ENCODE assay signal across 16 mouse cellular contexts in the genomic region with DNA sequence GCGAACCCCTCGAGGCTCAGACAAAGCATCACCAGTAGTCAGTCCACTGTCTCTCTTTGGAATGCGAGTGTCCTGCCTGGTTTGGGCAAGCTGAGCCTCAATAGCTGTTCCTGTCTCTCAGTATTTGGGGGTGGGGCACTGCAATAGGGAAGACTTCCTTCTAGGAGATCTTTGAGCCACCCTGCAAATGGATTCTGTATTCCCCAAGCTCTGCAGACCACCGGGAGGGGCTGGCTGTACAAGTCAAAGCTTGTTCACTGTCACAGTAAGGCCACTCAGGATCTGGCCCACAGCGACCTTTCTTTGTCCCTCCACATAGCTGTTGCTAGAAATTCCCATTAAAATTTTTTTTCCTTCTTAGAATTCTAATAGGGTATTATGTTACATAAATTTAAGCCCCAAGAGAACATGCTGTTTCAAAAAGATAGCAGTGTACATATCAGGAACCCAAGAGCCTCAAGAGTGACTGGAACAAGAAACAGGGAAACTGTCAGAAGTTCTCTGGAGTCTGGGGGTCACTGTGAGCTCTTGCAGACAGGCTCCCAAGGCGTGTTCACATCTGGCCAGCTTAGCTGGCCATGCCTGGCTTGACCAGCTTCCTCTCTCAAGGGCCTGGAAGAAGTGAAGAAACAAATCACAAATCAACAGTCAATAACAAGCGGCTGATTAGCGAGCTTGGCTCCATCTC. TPM values are rescaled to one million over a fixed set of nuclear protein-coding genes. Genes with fewer than 3 reads are reported as not detected.
DNase-seq lines count a peak whose midpoint lies in the region; ATAC-seq and TF ChIP-seq lines count a peak whose summit lies in the region.
"Had no signal": no experiment of that assay in that cellular context is flagged by ENCODE, and none has a peak within 500 bp of the region (broad histone marks: within the 10 kb centered on the region; RNA-seq: fewer than 3 reads in every experiment).

No protein-coding gene starts in this region.

- peak; percentile 91 for TF ChIP-seq EP300 in heart, postnatal 0 days (IDR thresholded peaks at IDR 0.05; ENCODE audit: low read depth)

- TF ChIP-seq CTCF in hindbrain, postnatal 0 days (IDR thresholded peaks at IDR 0.05; ENCODE audit: low read depth), result no peak
- no peak for TF ChIP-seq CTCF in heart, postnatal 0 days (IDR thresholded peaks at IDR 0.05; ENCODE audit: low read depth)

- H3K4me2 ChIP-seq in hindbrain, postnatal 0 days (ENCODE audit: low read depth, low read length), result no peak overlapping the region
- no peak overlapping the region for H3K4me2 ChIP-seq in midbrain, embryonic 16.5 days (ENCODE audit: low read length)
- H3K4me2 ChIP-seq in heart, postnatal 0 days (ENCODE audit: low read depth, low read length), result no peak overlapping the region
- no peak overlapping the region for H3K4me2 ChIP-seq in stomach, embryonic 16.5 days (ENCODE audit: low read depth, low read length)

- no peaks in the 10 kb centered on the region for H3K36me3 ChIP-seq in hindbrain, embryonic 10.5 days
- H3K36me3 ChIP-seq in hindbrain, postnatal 0 days (ENCODE audit: insufficient read depth, low read length), result no peaks in the 10 kb centered on the region
- H3K36me3 ChIP-seq in midbrain, embryonic 10.5 days, result no peaks in the 10 kb centered on the region
- H3K36me3 ChIP-seq in midbrain, embryonic 16.5 days (ENCODE audit: control insufficient read depth, insufficient read depth, low read length), result no peaks in the 10 kb centered on the region
- H3K36me3 ChIP-seq in heart, postnatal 0 days (replicated peaks; ENCODE audit: control insufficient read depth, insufficient read depth, low read length), result no peaks in the 10 kb centered on the region
- no peaks in the 10 kb centered on the region for H3K36me3 ChIP-seq in stomach, embryonic 16.5 days (ENCODE audit: control insufficient read depth, insufficient read depth, low read length)

- H3K4me3 ChIP-seq in hindbrain, embryonic 10.5 days, result no peak overlapping the region
- H3K4me3 ChIP-seq in hindbrain, postnatal 0 days (ENCODE audit: low read length), result no peak overlapping the region
- H3K4me3 ChIP-seq in midbrain, embryonic 10.5 days, result no peak overlapping the region
- H3K4me3 ChIP-seq in midbrain, embryonic 16.5 days (ENCODE audit: low read depth, low read length), result no peak overlapping the region
- H3K4me3 ChIP-seq in heart, postnatal 0 days (ENCODE audit: low read depth, low read length), result no peak overlapping the region
- no peak overlapping the region for H3K4me3 ChIP-seq in stomach, embryonic 16.5 days (replicated peaks; ENCODE audit: low read length)
- H3K4me3 ChIP-seq: erythroblast, embryonic 14.5 days had no signal

- WGBS in hindbrain, embryonic 10.5 days, result 75% methylated on average over 8 of the region's 8 CpGs
- WGBS in hindbrain, postnatal 0 days, result 73% methylated on average over 8 of the region's 8 CpGs
- WGBS in midbrain, embryonic 10.5 days, result 72% methylated on average over 8 of the region's 8 CpGs
- WGBS in midbrain, embryonic 16.5 days, result 76% methylated on average over 8 of the region's 8 CpGs
- WGBS in heart, postnatal 0 days, result 36% methylated on average over 8 of the region's 8 CpGs
- WGBS in stomach, embryonic 16.5 days, result 61% methylated on average over 8 of the region's 8 CpGs

- DNase-seq in hindbrain, embryonic 10.5 days (ENCODE audit: low spot score), result no peak
- DNase-seq in hindbrain, postnatal 0 days (ENCODE audit: low spot score), result no peak
- DNase-seq in midbrain, embryonic 10.5 days (ENCODE audit: low spot score), result no peak
- DNase-seq in heart, postnatal 0 days (ENCODE audit: low spot score), result peak; percentile 68
- DNase-seq in ovary, postnatal 36 days (ENCODE audit: low spot score), result no peak
- DNase-seq: adrenal gland, postnatal 25 days; cerebellum, adult 9-10 months; gastrocnemius, postnatal 10 days; kidney, adult 9 months; right cerebral cortex, adult 18-20 months had no signal

- no peak for ATAC-seq in hindbrain, postnatal 0 days
- no peak for ATAC-seq in midbrain, embryonic 16.5 days
- peak; percentile 34; the same call in 1 of the 2 replicates for ATAC-seq in heart, postnatal 0 days (ENCODE audit: insufficient read depth, low read depth)
- ATAC-seq in stomach, embryonic 16.5 days (ENCODE audit: insufficient read depth, low FRiP score), result no peak
- ATAC-seq in cerebellum, adult (ENCODE audit: insufficient number of reproducible peaks, low FRiP score, low TSS enrichment), result no peak

- H3K4me1 ChIP-seq in hindbrain, embryonic 10.5 days (replicated peaks), result peaks cover 31% of the 10 kb centered on the region
- 0 out of 2 replicates have a peak, but pooled peaks cover 8% of the 10 kb centered on the region for H3K4me1 ChIP-seq in hindbrain, postnatal 0 days (ENCODE audit: insufficient read depth, low read length)
- peaks cover 26% of the 10 kb centered on the region for H3K4me1 ChIP-seq in midbrain, embryonic 10.5 days
- peaks cover 3% of the 10 kb centered on the region; the same call in 1 of the 2 replicates for H3K4me1 ChIP-seq in midbrain, embryonic 16.5 days (ENCODE audit: control insufficient read depth, insufficient read depth, low read length)
- peaks cover 49% of the 10 kb centered on the region for H3K4me1 ChIP-seq in heart, postnatal 0 days (ENCODE audit: control insufficient read depth, insufficient read depth)
- H3K4me1 ChIP-seq in stomach, embryonic 16.5 days (ENCODE audit: control insufficient read depth, insufficient read depth, low read length), result peaks cover 51% of the 10 kb centered on the region

- H3K27me3 ChIP-seq in hindbrain, embryonic 10.5 days (ENCODE audit: insufficient read depth, poor library complexity, severe bottlenecking), result no peaks in the 10 kb centered on the region
- H3K27me3 ChIP-seq in hindbrain, postnatal 0 days (ENCODE audit: insufficient read depth, low read length), result no peaks in the 10 kb centered on the region
- no peaks in the 10 kb centered on the region for H3K27me3 ChIP-seq in midbrain, embryonic 10.5 days (ENCODE audit: low read depth, poor library complexity, severe bottlenecking)
- no peaks in the 10 kb centered on the region for H3K27me3 ChIP-seq in midbrain, embryonic 16.5 days (ENCODE audit: control insufficient read depth, insufficient read depth, low read depth, low read length)
- H3K27me3 ChIP-seq in heart, postnatal 0 days (ENCODE audit: control insufficient read depth, insufficient read depth, low read length), result no peaks in the 10 kb centered on the region
- no peaks in the 10 kb centered on the region for H3K27me3 ChIP-seq in stomach, embryonic 16.5 days (ENCODE audit: control insufficient read depth, insufficient read depth, low read length)
- H3K27me3 ChIP-seq: Patski had no signal

- no peaks in the 10 kb centered on the region for H3K9me3 ChIP-seq in hindbrain, embryonic 10.5 days
- no peaks in the 10 kb centered on the region for H3K9me3 ChIP-seq in hindbrain, postnatal 0 days (ENCODE audit: low read length)
- no peaks in the 10 kb centered on the region for H3K9me3 ChIP-seq in midbrain, embryonic 10.5 days (replicated peaks)
- H3K9me3 ChIP-seq in midbrain, embryonic 16.5 days (replicated peaks; ENCODE audit: control insufficient read depth, low read length, poor library complexity, severe bottlenecking), result no peaks in the 10 kb centered on the region
- no peaks in the 10 kb centered on the region for H3K9me3 ChIP-seq in heart, postnatal 0 days (replicated peaks; ENCODE audit: control insufficient read depth, low read length)
- H3K9me3 ChIP-seq in stomach, embryonic 16.5 days (replicated peaks; ENCODE audit: control insufficient read depth, low read length), result peaks cover 4% of the 10 kb centered on the region; the same call in 1 of the 2 replicates

- no peak overlapping the region for H3K9ac ChIP-seq in hindbrain, postnatal 0 days (replicated peaks; ENCODE audit: low read length)
- H3K9ac ChIP-seq in midbrain, embryonic 16.5 days (ENCODE audit: low read depth, low read length), result no peak overlapping the region
- no peak overlapping the region for H3K9ac ChIP-seq in heart, postnatal 0 days (replicated peaks; ENCODE audit: low read depth, low read length)
- H3K9ac ChIP-seq in stomach, embryonic 16.5 days (ENCODE audit: low read length), result no peak overlapping the region

- peak overlapping the region; percentile 80; the same call in 1 of the 2 replicates for H3K27ac ChIP-seq in hindbrain, embryonic 10.5 days
- no peak overlapping the region for H3K27ac ChIP-seq in hindbrain, postnatal 0 days
- H3K27ac ChIP-seq in midbrain, embryonic 10.5 days (replicated peaks), result peak overlapping the region; percentile 78; the same call in 1 of the 2 replicates
- no peak overlapping the region for H3K27ac ChIP-seq in midbrain, embryonic 16.5 days (ENCODE audit: low read length)
- H3K27ac ChIP-seq in heart, postnatal 0 days (ENCODE audit: low read depth), result peak overlapping the region; percentile 95
- H3K27ac ChIP-seq in stomach, embryonic 16.5 days (ENCODE audit: low read length), result peak overlapping the region; percentile 93
- H3K27ac ChIP-seq: macrophage had no signal

RNA-seq across cellular contexts. Expression of a gene that starts 25.5 kb away (rescaled TPM):
- polyA plus RNA-seq in hindbrain, embryonic 10.5 days (2016; fragmentation: Nextera tagmentation; extraction: Ambion mirVana), result 9.0 and 12.0 TPM in 2 replicates
- total RNA-seq in hindbrain, postnatal 0 days (2014; rRNA removed), result 20.4 and 20.9 TPM in 2 replicates
- polyA plus RNA-seq in hindbrain, postnatal 0 days (2015; fragmentation: Nextera tagmentation; extraction: Ambion mirVana), result 12.2 and 12.7 TPM in 2 replicates
- polyA plus RNA-seq in midbrain, embryonic 10.5 days (2016; fragmentation: Nextera tagmentation; extraction: Ambion mirVana), result 11.4 TPM in 2 replicates
- polyA plus RNA-seq in midbrain, embryonic 16.5 days (2015; fragmentation: Nextera tagmentation; extraction: Ambion mirVana), result 12.5 and 14.5 TPM in 2 replicates
- 49.2 and 50.6 TPM in 2 replicates for total RNA-seq in heart, postnatal 0 days (2014; rRNA removed; ENCODE audit: low replicate concordance)
- 22.8 and 24.6 TPM in 2 replicates for polyA plus RNA-seq in heart, postnatal 0 days (2015; fragmentation: Nextera tagmentation; extraction: Ambion mirVana)
- 14.3 and 16.5 TPM in 2 replicates for polyA plus RNA-seq in stomach, embryonic 16.5 days (2015; fragmentation: Nextera tagmentation; extraction: Ambion mirVana)

RNA-seq across cellular contexts. Expression of a gene that starts 58.5 kb away (rescaled TPM):
- polyA plus RNA-seq in hindbrain, embryonic 10.5 days (2016; fragmentation: Nextera tagmentation; extraction: Ambion mirVana), result 65.4 TPM in 2 replicates
- total RNA-seq in hindbrain, postnatal 0 days (2014; rRNA removed), result 21.2 and 27.5 TPM in 2 replicates
- polyA plus RNA-seq in hindbrain, postnatal 0 days (2015; fragmentation: Nextera tagmentation; extraction: Ambion mirVana), result 20.0 and 21.3 TPM in 2 replicates
- polyA plus RNA-seq in midbrain, embryonic 10.5 days (2016; fragmentation: Nextera tagmentation; extraction: Ambion mirVana), result 72.8 and 73.0 TPM in 2 replicates
- 23.7 and 26.8 TPM in 2 replicates for polyA plus RNA-seq in midbrain, embryonic 16.5 days (2015; fragmentation: Nextera tagmentation; extraction: Ambion mirVana)
- total RNA-seq in heart, postnatal 0 days (2014; rRNA removed; ENCODE audit: low replicate concordance), result 32.2 and 50.4 TPM in 2 replicates
- 34.1 and 35.4 TPM in 2 replicates for polyA plus RNA-seq in heart, postnatal 0 days (2015; fragmentation: Nextera tagmentation; extraction: Ambion mirVana)
- polyA plus RNA-seq in stomach, embryonic 16.5 days (2015; fragmentation: Nextera tagmentation; extraction: Ambion mirVana), result 26.5 and 27.9 TPM in 2 replicates

Comparison
In these comparisons a context has a peak if more than half of its experiments do, and no peak if none do; other contexts are left out.
1. H3K27ac ChIP-seq: peak in hindbrain, embryonic 10.5 days (single experiment), midbrain, embryonic 10.5 days (single experiment), heart, postnatal 0 days (single experiment) and stomach, embryonic 16.5 days (single experiment); none in hindbrain, postnatal 0 days (single experiment) and midbrain, embryonic 16.5 days (single experiment).